Mouse (Mus musculus) limb, embryonic 14.5 days (tissue): ENCODE data around the gene Acot3. TPM values are rescaled to one million over a fixed set of nuclear protein-coding genes. Genes with fewer than 3 reads are reported as not detected.
"Not testable (repeated sequence)": the region's sequence is repeated elsewhere in the genome, so short reads cannot be mapped to it uniquely, and the experiment has no call there.

Source experiments
- ATAC-seq: fragments of 200-750 bp; cut with Nextera tagmentation; 2 replicates; pipeline ENCODE4 v1.8.0; 2017; ENCODE audit warnings: low read depth, moderate number of reproducible peaks, moderate TSS enrichment; ENCODE audit not compliant: low FRiP score
- DNase-seq: peaks from one replicate; pipeline ENCODE4 v3.0.0-alpha.2; 2015; ENCODE audit warnings: low spot score
- H3K27ac ChIP-seq: fragments of 300-500 bp; sonication (generic); replicated peaks from 2 replicates; pipeline ENCODE4 v1.5.1; 2014; ENCODE audit warnings: low read depth, mild to moderate bottlenecking, low read length, moderate library complexity, mixed read lengths
- H3K27me3 ChIP-seq: fragments of 300-500 bp; sonication (generic); 2 replicates; pipeline ENCODE4 v1.6.1; 2014; ENCODE audit warnings: low read length, mixed read lengths; ENCODE audit not compliant: control insufficient read depth, insufficient read depth
- H3K36me3 ChIP-seq: fragments of 300-500 bp; sonication (generic); 2 replicates; pipeline ENCODE4 v1.6.1; 2014; ENCODE audit warnings: mild to moderate bottlenecking, low read length, moderate library complexity, mixed read lengths; ENCODE audit not compliant: control insufficient read depth, insufficient read depth
- H3K4me1 ChIP-seq: fragments of 300-500 bp; sonication (generic); 2 replicates; pipeline ENCODE4 v1.6.1; 2014; ENCODE audit warnings: antibody characterized with exemption, low read length, mixed read lengths; ENCODE audit not compliant: control insufficient read depth, insufficient read depth
- H3K4me2 ChIP-seq: fragments of 300-500 bp; sonication (generic); replicated peaks from 2 replicates; pipeline ENCODE4 v1.6.1; 2014; ENCODE audit warnings: low read depth, mild to moderate bottlenecking, low read length, moderate library complexity; ENCODE audit not compliant: severe bottlenecking
- H3K4me3 ChIP-seq: fragments of 300-500 bp; sonication (generic); replicated peaks from 2 replicates; pipeline ENCODE4 v1.5.1; 2014; ENCODE audit warnings: low read length
- H3K9ac ChIP-seq: fragments of 300-500 bp; sonication (generic); 2 replicates; pipeline ENCODE4 v1.6.1; 2014; ENCODE audit warnings: mild to moderate bottlenecking, low read depth, low read length, moderate library complexity; ENCODE audit not compliant: severe bottlenecking
- H3K9me3 ChIP-seq: fragments of 300-500 bp; sonication (generic); 2 replicates; pipeline ENCODE4 v1.6.1; 2016; ENCODE audit warnings: low read length; ENCODE audit not compliant: control insufficient read depth
- POLR2A ChIP-seq: fragments of 200-500 bp; IDR thresholded peaks from 2 replicates; pipeline ENCODE4 v1.8.0; 2012; ENCODE audit warnings: inconsistent platforms, mild to moderate bottlenecking, moderate library complexity, borderline replicate concordance; ENCODE audit not compliant: insufficient read depth, insufficient read length; ENCODE audit errors: extremely low read depth
- WGBS: fragments of 180-500 bp; shearing (Covaris S2); extraction: QIAGEN DNeasy Blood & Tissue Kit; methylation state at CpG from one replicate; pipeline ENCODE4 v1.1.7; 2014; 5-methylcytosine and 5-hydroxymethylcytosine counted together
- polyA plus RNA-seq, 2 experiments: library from polyadenylated mRNA; depleted of rRNA in 1 of 2; stranded (reverse) in 1 of 2; unstranded in 1 of 2; fragments of >200 nt; fragmentation: Nextera tagmentation in 1 of 2; extraction: Ambion mirVana in 1 of 2; gene quantifications; 2 replicates each; pipeline versions ENCODE4 v1.2.1 to v1.2.3; 2012 to 2014

Gene Acot3
- polyA plus RNA-seq, 2 experiments = 0.01 TPM; not detected in 1

- 0 out of 2 replicates have a peak, but pooled peaks have one; percentile 32 for TF ChIP-seq POLR2A
- WGBS = 1% methylated on average over 42 of the region's 80 CpGs
- H3K27ac ChIP-seq, H3K9me3 ChIP-seq, H3K27me3 ChIP-seq, H3K36me3 ChIP-seq, H3K4me1 ChIP-seq: not testable (repeated sequence)
- ATAC-seq (peak; percentile 68), DNase-seq (peak; percentile 62)
- Histone ChIP-seq H3K4me3 (peak within 1 kb of the TSS; percentile 49), H3K9ac (peak within 1 kb of the TSS; percentile 68), H3K4me2 (peak within 1 kb of the TSS; percentile 66)
These were observed 48.9 kb downstream of the Acot3 start, which contains the start of gene Acot6 for GRCm38 (mm10) chr12:84100604-84101492. Gene Acot6 (plus strand): TSS chr12:84100654.

DNA sequence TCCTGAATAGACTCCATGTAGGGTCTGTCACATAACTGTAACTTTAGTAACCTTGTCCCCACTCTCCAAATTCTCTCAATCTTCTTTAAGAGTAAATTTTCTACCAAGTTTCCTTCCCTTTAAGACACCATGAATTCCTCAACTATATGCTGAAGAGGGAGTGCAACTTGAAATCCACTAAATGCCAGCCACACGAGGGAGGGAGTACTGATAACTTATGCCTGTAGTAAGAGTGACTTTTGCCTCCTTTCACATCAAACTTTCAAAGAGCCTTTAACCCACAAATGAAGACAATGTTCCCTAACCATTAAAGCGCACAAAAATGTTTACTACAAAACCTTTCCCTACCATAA lies 49.5 kb downstream of the Acot3 start:
- DNase-seq (no peak), ATAC-seq (no peak)
- Histone ChIP-seq H3K4me2 (peak overlapping the region; percentile 66), H3K9me3 (no peaks in the 10 kb centered on the region), H3K27ac (no peak overlapping the region), H3K4me3 (peak overlapping the region; percentile 49), H3K36me3 (no peaks in the 10 kb centered on the region), H3K4me1 (no peaks in the 10 kb centered on the region), H3K27me3 (no peaks in the 10 kb centered on the region), H3K9ac (peak overlapping the region; percentile 68)
- no peak for TF ChIP-seq POLR2A
- WGBS = 47% methylated on average over 2 of the region's 2 CpGs

DNA sequence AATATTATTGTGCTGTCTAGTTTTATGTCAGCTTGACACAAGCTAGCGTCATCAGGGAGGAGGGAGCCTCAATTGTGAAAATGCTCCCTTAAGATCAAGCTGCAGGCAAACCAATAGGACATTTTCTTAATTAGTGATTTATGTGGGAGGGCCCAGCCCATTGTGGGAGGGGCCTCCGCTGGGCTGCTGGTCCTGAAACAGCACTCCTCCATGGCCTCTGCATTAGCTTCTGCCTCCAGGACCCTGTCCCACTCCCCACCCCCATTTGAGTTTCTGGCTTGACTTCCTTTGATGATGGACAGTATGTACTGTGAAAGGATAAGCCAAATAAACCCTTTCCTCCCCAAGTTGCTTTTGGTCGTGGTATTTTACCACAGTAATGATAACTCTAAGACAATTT lies 55.1 kb downstream of the Acot3 start:
- no peak for ATAC-seq

DNA sequence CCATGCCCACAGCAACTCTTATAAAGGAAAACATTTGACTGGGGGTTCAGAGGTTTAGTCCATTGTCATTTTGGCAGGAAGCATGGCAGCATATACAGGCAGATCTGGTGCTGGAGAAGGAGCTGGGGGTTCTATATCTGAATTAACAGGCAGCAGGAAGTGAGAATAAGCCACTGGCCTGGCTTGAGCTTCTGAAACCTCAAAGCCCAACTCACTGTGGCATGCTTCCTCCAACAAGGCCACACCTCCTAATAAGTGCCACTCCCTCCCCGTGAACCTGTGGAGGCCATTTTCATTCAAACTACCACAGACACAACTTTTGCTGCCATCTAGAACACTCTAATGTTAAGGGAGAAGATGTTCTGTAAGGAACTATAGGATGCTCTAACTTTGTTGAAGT lies 55.7 kb downstream of the Acot3 start:
- no peak overlapping the region for H3K4me2 ChIP-seq
- no peaks in the 10 kb centered on the region for H3K4me1 ChIP-seq
- no peak overlapping the region for H3K4me3 ChIP-seq
- WGBS = 67% methylated on average over 1 of the region's 1 CpGs
- no peak for TF ChIP-seq POLR2A
- ATAC-seq (no peak), DNase-seq (no peak)
- H3K27ac ChIP-seq = no peak overlapping the region
- no peaks in the 10 kb centered on the region for H3K27me3 ChIP-seq
- no peaks in the 10 kb centered on the region for H3K36me3 ChIP-seq
- H3K9me3 ChIP-seq = no peaks in the 10 kb centered on the region
- no peak overlapping the region for H3K9ac ChIP-seq

More for the DNA sequence above, 55.1 kb downstream of the Acot3 start:
- no peak overlapping the region for H3K27ac ChIP-seq
- H3K27me3 ChIP-seq = no peaks in the 10 kb centered on the region
- 72% methylated on average over 3 of the region's 3 CpGs for WGBS
- no peak for DNase-seq
- no peak for TF ChIP-seq POLR2A
- no peaks in the 10 kb centered on the region for H3K36me3 ChIP-seq
- H3K9ac ChIP-seq = no peak overlapping the region
- no peaks in the 10 kb centered on the region for H3K4me1 ChIP-seq
- no peaks in the 10 kb centered on the region for H3K9me3 ChIP-seq
- H3K4me3 ChIP-seq = no peak overlapping the region
- H3K4me2 ChIP-seq = no peak overlapping the region

DNA sequence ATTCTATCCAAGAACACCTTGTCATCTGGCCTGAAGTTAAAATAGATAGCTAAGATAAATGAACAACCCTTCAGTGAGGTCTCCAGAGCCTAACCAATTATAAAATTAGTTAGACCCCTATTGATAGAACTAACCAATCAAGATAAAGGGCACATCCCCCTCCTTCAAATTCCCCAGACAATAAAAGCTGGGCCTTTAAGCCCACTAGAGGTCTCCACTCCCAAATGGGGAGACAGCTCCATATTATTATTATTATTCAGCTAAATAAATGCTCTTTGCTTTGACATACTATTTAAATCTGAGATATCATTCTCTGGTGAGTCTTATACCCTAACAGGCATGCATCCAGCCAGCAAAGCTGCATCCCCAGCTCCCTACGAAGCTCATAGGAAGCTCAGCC lies 58.0 kb downstream of the Acot3 start:
- Histone ChIP-seq H3K9me3 (no peaks in the 10 kb centered on the region), H3K27me3 (no peaks in the 10 kb centered on the region), H3K4me2 (no peak overlapping the region), H3K9ac (no peak overlapping the region), H3K36me3 (no peaks in the 10 kb centered on the region), H3K4me3 (no peak overlapping the region), H3K4me1 (peaks cover 4% of the 10 kb centered on the region), H3K27ac (no peak overlapping the region)
- WGBS = 69% methylated on average over 1 of the region's 1 CpGs
- ATAC-seq = no peak
- DNase-seq = no peak
- TF ChIP-seq POLR2A = no peak

Other genes with a start within 250 kb of the Acot3 start
- gene Numb, start 130.2 kb upstream of the Acot3 start, polyA plus RNA-seq (2012; rRNA removed) = 53.8 and 72.4 TPM in 2 replicates
- gene Numb, start 130.2 kb upstream of the Acot3 start, polyA plus RNA-seq (2014; fragmentation: Nextera tagmentation; extraction: Ambion mirVana) = 31.3 and 33.2 TPM in 2 replicates
- gene Riox1, start 101.5 kb upstream of the Acot3 start, polyA plus RNA-seq (2012; rRNA removed) = 15.8 and 18.4 TPM in 2 replicates
- 13.1 and 13.9 TPM in 2 replicates for gene Riox1, start 101.5 kb upstream of the Acot3 start, polyA plus RNA-seq (2014; fragmentation: Nextera tagmentation; extraction: Ambion mirVana)
- gene Heatr4, start 67.3 kb upstream of the Acot3 start, polyA plus RNA-seq (2012; rRNA removed) = 0.03 TPM in 1 of 2 replicates, not detected in the other
- not detected in 2 replicates for gene Heatr4, start 67.3 kb upstream of the Acot3 start, polyA plus RNA-seq (2014; fragmentation: Nextera tagmentation; extraction: Ambion mirVana)
- gene Acot2, start 64.3 kb upstream of the Acot3 start, polyA plus RNA-seq (2012; rRNA removed) = 6.8 and 7.1 TPM in 2 replicates
- gene Acot2, start 64.3 kb upstream of the Acot3 start, polyA plus RNA-seq (2014; fragmentation: Nextera tagmentation; extraction: Ambion mirVana) = 15.6 TPM in 2 replicates
- gene Acot1, start 42.7 kb upstream of the Acot3 start, polyA plus RNA-seq (2012; rRNA removed) = 27.8 and 30.7 TPM in 2 replicates
- gene Acot1, start 42.7 kb upstream of the Acot3 start, polyA plus RNA-seq (2014; fragmentation: Nextera tagmentation; extraction: Ambion mirVana) = 54.2 and 56.5 TPM in 2 replicates
- gene Acot4, start 13.8 kb upstream of the Acot3 start, polyA plus RNA-seq (2012; rRNA removed) = 0.23 TPM in 2 replicates
- 0.11 and 0.41 TPM in 2 replicates for gene Acot4, start 13.8 kb upstream of the Acot3 start, polyA plus RNA-seq (2014; fragmentation: Nextera tagmentation; extraction: Ambion mirVana)
- not detected in 2 replicates for gene Gm49366, start 13.2 kb upstream of the Acot3 start, polyA plus RNA-seq (2012; rRNA removed)
- gene Gm49366, start 13.2 kb upstream of the Acot3 start, polyA plus RNA-seq (2014; fragmentation: Nextera tagmentation; extraction: Ambion mirVana) = not detected in 2 replicates
- gene Acot5, start 17.2 kb downstream of the Acot3 start, polyA plus RNA-seq (2012; rRNA removed) = 0.10 and 0.13 TPM in 2 replicates
- gene Acot5, start 17.2 kb downstream of the Acot3 start, polyA plus RNA-seq (2014; fragmentation: Nextera tagmentation; extraction: Ambion mirVana) = not detected in 2 replicates
- gene Acot6, start 48.5 kb downstream of the Acot3 start, polyA plus RNA-seq (2012; rRNA removed) = 4.0 and 4.4 TPM in 2 replicates
- gene Acot6, start 48.5 kb downstream of the Acot3 start, polyA plus RNA-seq (2014; fragmentation: Nextera tagmentation; extraction: Ambion mirVana) = 1.4 and 2.2 TPM in 2 replicates
- gene Dnal1, start 62.2 kb downstream of the Acot3 start, polyA plus RNA-seq (2012; rRNA removed) = 15.1 and 17.0 TPM in 2 replicates
- 5.9 and 6.4 TPM in 2 replicates for gene Dnal1, start 62.2 kb downstream of the Acot3 start, polyA plus RNA-seq (2014; fragmentation: Nextera tagmentation; extraction: Ambion mirVana)
- gene Pnma1, start 96.3 kb downstream of the Acot3 start, polyA plus RNA-seq (2012; rRNA removed) = 0.24 and 0.39 TPM in 2 replicates
- gene Pnma1, start 96.3 kb downstream of the Acot3 start, polyA plus RNA-seq (2014; fragmentation: Nextera tagmentation; extraction: Ambion mirVana) = 0.55 and 0.83 TPM in 2 replicates
- 14.4 and 18.1 TPM in 2 replicates for gene Elmsan1, start 166.7 kb downstream of the Acot3 start, polyA plus RNA-seq (2012; rRNA removed)
- 10.5 and 11.8 TPM in 2 replicates for gene Elmsan1, start 166.7 kb downstream of the Acot3 start, polyA plus RNA-seq (2014; fragmentation: Nextera tagmentation; extraction: Ambion mirVana)
- gene Ptgr2, start 233.1 kb downstream of the Acot3 start, polyA plus RNA-seq (2012; rRNA removed) = 8.5 and 11.0 TPM in 2 replicates
- 13.8 and 15.2 TPM in 2 replicates for gene Ptgr2, start 233.1 kb downstream of the Acot3 start, polyA plus RNA-seq (2014; fragmentation: Nextera tagmentation; extraction: Ambion mirVana)